Comparison of ENCODE assay signal across 8 mouse cellular contexts in the genomic region with DNA sequence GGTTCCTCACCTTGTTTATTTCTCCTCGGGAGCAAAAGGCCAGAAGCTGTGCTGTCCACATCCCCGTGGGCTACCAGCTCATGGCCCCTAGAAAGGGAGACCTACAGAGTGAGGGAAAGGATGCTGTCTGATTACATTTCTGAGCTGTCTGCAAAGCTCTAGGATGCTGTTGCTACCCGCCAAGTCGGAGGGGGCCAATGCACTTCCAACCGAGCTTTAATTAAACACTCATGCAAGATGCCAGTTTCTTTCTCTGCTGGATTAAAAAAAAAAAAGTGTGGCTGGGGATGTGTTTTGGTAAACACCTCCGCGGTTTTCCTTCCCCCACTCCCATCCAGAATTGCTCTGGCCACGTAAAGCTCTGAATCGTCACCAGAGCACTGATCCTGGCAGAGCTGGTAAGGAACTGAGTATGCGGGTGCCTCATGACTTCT. TPM values are rescaled to one million over a fixed set of nuclear protein-coding genes. Genes with fewer than 3 reads are reported as not detected.
A peak's percentile ranks its signal among the peaks of the same experiment; 100 is the strongest.
DNase-seq lines count a peak whose midpoint lies in the region; TF ChIP-seq lines count a peak whose summit lies in the region.

No protein-coding gene starts in this region.

- no peaks in the 10 kb centered on the region for H3K27me3 ChIP-seq in testis, adult 2 months (ENCODE audit: control insufficient read depth, insufficient read depth, low read length)

- DNase-seq in embryo, embryonic 10 days (ENCODE audit: low spot score): peak; percentile 20
- no peak for DNase-seq in embryo, embryonic 9.5 days (ENCODE audit: extremely low spot score)
- no peak for DNase-seq in testis, postnatal 14 days (ENCODE audit: low spot score)
- peak; percentile 9 for DNase-seq in left cerebral cortex, postnatal 4 days
- peak; percentile 41 to 51 for DNase-seq in right cerebral cortex, adult 2 months (ENCODE audit: low spot score in 2 of 2)
- no peak for DNase-seq in B cell, adult 2 months
- DNase-seq in urinary bladder, postnatal 4 days (ENCODE audit: low spot score in 2 of 2): no peak

- intact Hi-C loops in left cerebral cortex, postnatal 4 days (cut with DNase I): no loop called here

- H3K4me3 ChIP-seq in testis, adult 2 months (ENCODE audit: control insufficient read depth, low read depth, low read length): peak overlapping the region; percentile 82

- no peak for TF ChIP-seq POLR2A in testis, adult 2 months (IDR thresholded peaks at IDR 0.05; ENCODE audit: control insufficient read depth, low read depth, low read length)

- H3K27ac ChIP-seq in testis, adult 2 months (ENCODE audit: control insufficient read depth, insufficient read depth, low read depth, low read length): 0 out of 2 replicates have a peak overlapping the region, but pooled peaks have one; percentile 7

- H3K36me3 ChIP-seq in testis, adult 2 months (ENCODE audit: control insufficient read depth, insufficient read depth, low read length): no peaks in the 10 kb centered on the region

- H3K4me1 ChIP-seq in testis, adult 2 months (ENCODE audit: control insufficient read depth, insufficient read depth, low read length): peaks cover 2% of the 10 kb centered on the region; the same call in 1 of the 2 replicates

- TF ChIP-seq CTCF in testis, adult 2 months (IDR thresholded peaks at IDR 0.05; ENCODE audit: control insufficient read depth, insufficient read depth, insufficient replicate concordance, low read depth, low read length): no peak

RNA-seq across cellular contexts. Expression of a gene that starts 0.8 kb away (rescaled TPM):
- polyA plus RNA-seq in testis, adult 2 months (2012; rRNA removed): 10.6 and 12.1 TPM in 2 replicates
- 100 to 1,000 TPM; 188 to 197 TPM for total RNA-seq in left cerebral cortex, postnatal 4 days (2021)

Comparison
In these comparisons a context has a peak if more than half of its experiments do, and no peak if none do; other contexts are left out.
1. DNase-seq: peak in embryo, embryonic 10 days (single experiment), left cerebral cortex, postnatal 4 days (single experiment) and right cerebral cortex, adult 2 months (2 of 2); none in embryo, embryonic 9.5 days (single experiment), testis, postnatal 14 days (single experiment), B cell, adult 2 months (0 of 2) and urinary bladder, postnatal 4 days (0 of 2).